Mouse (Mus musculus) right cerebral cortex, adult 2 months (tissue): Measurements from ENCODE around the gene Ggn.
"Not testable (repeated sequence)": the region's sequence is repeated elsewhere in the genome, so short reads cannot be mapped to it uniquely, and the experiment has no call there.

Experiments
- DNase-seq, 2 experiments: peaks; one replicate each; pipeline ENCODE4 v3.0.0; 2021 to 2022; ENCODE audit warnings: low spot score in 2 of 2

The Ggn gene

GRCm38 (mm10) chr7:29158264-29158663 lies 11.7 kb upstream of the Ggn start:
- DNase-seq, result no peak

- DNase-seq, result no peak
Observed at GRCm38 (mm10) chr7:29162294-29162693, 7.7 kb upstream of the Ggn start.

- DNase-seq, result no peak
Observed at GRCm38 (mm10) chr7:29162750-29163525, 7.1 kb upstream of the Ggn start.

- no peak for DNase-seq
Observed at GRCm38 (mm10) chr7:29167656-29168055, 2.4 kb upstream of the Ggn start.

- no peak for DNase-seq
Observed at GRCm38 (mm10) chr7:29168121-29168695, 1.8 kb upstream of the Ggn start.

GRCm38 (mm10) chr7:29168791-29169230 lies 1.2 kb upstream of the Ggn start:
- peak in 1 of 2 experiments; percentile 40 for DNase-seq

GRCm38 (mm10) chr7:29169231-29170065 lies 562 bp upstream of the Ggn start:
- peak; percentile 78 to 88 for DNase-seq

GRCm38 (mm10) chr7:29170755-29171561 lies 948 bp downstream of the Ggn start:
- no peak for DNase-seq

- no peak for DNase-seq
Observed at GRCm38 (mm10) chr7:29171562-29172097, 1.6 kb downstream of the Ggn start.

- DNase-seq, result no peak
Observed at GRCm38 (mm10) chr7:29172390-29173016, 2.5 kb downstream of the Ggn start.

- no peak for DNase-seq
Observed at GRCm38 (mm10) chr7:29178106-29178505, 8.1 kb downstream of the Ggn start.

GRCm38 (mm10) chr7:29179323-29179722 lies 9.3 kb downstream of the Ggn start:
- DNase-seq, result no peak

- peak; percentile 94 to 95 for DNase-seq
Observed at GRCm38 (mm10) chr7:29180077-29180853, 10.3 kb downstream of the Ggn start, which contains the start of gene Psmd8. Psmd8 (minus strand) TSS chr7:29180701.

GRCm38 (mm10) chr7:29180854-29181236 lies 10.8 kb downstream of the Ggn start:
- no peak for DNase-seq

GRCm38 (mm10) chr7:29181323-29181722 lies 11.3 kb downstream of the Ggn start:
- not testable (repeated sequence) for DNase-seq

- DNase-seq, result not testable (repeated sequence)
Observed at GRCm38 (mm10) chr7:29194230-29194629, 24.2 kb downstream of the Ggn start.

GRCm38 (mm10) chr7:29202577-29202976 lies 32.6 kb downstream of the Ggn start:
- no peak for DNase-seq

- DNase-seq, result not testable (repeated sequence)
Observed at GRCm38 (mm10) chr7:29211013-29211412, 41.0 kb downstream of the Ggn start.

- DNase-seq, result no peak
Observed at GRCm38 (mm10) chr7:29211415-29212198, 41.6 kb downstream of the Ggn start.
